ENCODE assay signal across 10 mouse cellular contexts in the genomic region with DNA sequence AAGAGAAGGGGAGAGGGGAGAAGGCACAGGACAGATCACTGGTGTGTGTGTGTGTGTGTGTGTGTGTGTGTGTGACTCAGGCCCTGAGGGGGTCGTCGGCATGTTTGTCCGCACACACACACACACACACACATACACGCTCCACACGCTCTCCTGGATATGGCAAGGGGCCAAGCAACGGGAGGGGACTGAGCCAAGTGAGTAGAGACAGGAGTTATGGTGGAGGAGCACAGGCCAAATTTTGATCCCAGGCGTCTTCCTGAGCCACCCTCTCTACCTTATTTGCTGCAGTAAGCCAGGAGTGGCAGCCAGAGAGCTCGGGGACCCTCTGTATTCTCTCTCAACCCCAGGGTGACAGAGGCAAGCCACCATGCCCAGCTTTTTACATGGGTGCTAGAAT. TPM values are rescaled to one million over a fixed set of nuclear protein-coding genes. Genes with fewer than 3 reads are reported as not detected.
A peak's percentile ranks its signal among the peaks of the same experiment; 100 is the strongest.
DNase-seq lines count a peak whose midpoint lies in the region; ATAC-seq and TF ChIP-seq lines count a peak whose summit lies in the region.
"Had no signal": no experiment of that assay in that cellular context is flagged by ENCODE, and none has a peak within 500 bp of the region (broad histone marks: within the 10 kb centered on the region; RNA-seq: fewer than 3 reads in every experiment).

No protein-coding gene starts in this region.

- peak overlapping the region; percentile 27; the same call in 1 of the 2 replicates for H3K4me2 ChIP-seq in kidney, postnatal 0 days (ENCODE audit: low read length)
- no peak overlapping the region; the same call in 1 of the 2 replicates for H3K4me2 ChIP-seq in kidney, embryonic 14.5 days (replicated peaks; ENCODE audit: low read depth, low read length)
- H3K4me2 ChIP-seq in liver, postnatal 0 days (ENCODE audit: low read depth, low read length): peak overlapping the region; percentile 31; the same call in 1 of the 2 replicates
- H3K4me2 ChIP-seq: midbrain, embryonic 13.5 days had no signal

- H3K36me3 ChIP-seq in kidney, postnatal 0 days (ENCODE audit: insufficient read depth, low read length): no peaks in the 10 kb centered on the region
- H3K36me3 ChIP-seq in kidney, embryonic 14.5 days (ENCODE audit: control insufficient read depth, insufficient read depth, low read length): no peaks in the 10 kb centered on the region
- H3K36me3 ChIP-seq in liver, postnatal 0 days (replicated peaks; ENCODE audit: insufficient read depth, low read length): peaks cover 5% of the 10 kb centered on the region; the same call in 1 of the 2 replicates
- H3K36me3 ChIP-seq: midbrain, embryonic 13.5 days had no signal

- peaks cover 18% of the 10 kb centered on the region; the same call in 1 of the 2 replicates for H3K4me1 ChIP-seq in kidney, postnatal 0 days (replicated peaks; ENCODE audit: insufficient read depth, low read length)
- H3K4me1 ChIP-seq in kidney, embryonic 14.5 days (ENCODE audit: control insufficient read depth, insufficient read depth, low read length): peaks cover 33% of the 10 kb centered on the region; the same call in 1 of the 2 replicates
- H3K4me1 ChIP-seq in brown adipose tissue, adult 24 weeks (ENCODE audit: control insufficient read depth, insufficient read depth, insufficient read length, low read length): peaks cover 68% of the 10 kb centered on the region
- peaks cover 90% of the 10 kb centered on the region for H3K4me1 ChIP-seq in liver, postnatal 0 days (ENCODE audit: insufficient read depth)

- H3K9ac ChIP-seq in kidney, postnatal 0 days (ENCODE audit: low read depth, low read length): no peak overlapping the region
- no peak overlapping the region for H3K9ac ChIP-seq in kidney, embryonic 14.5 days (ENCODE audit: low read depth, low read length)
- no peak overlapping the region for H3K9ac ChIP-seq in liver, postnatal 0 days (replicated peaks)
- H3K9ac ChIP-seq: midbrain, embryonic 13.5 days had no signal

- no peaks in the 10 kb centered on the region for H3K9me3 ChIP-seq in kidney, postnatal 0 days (replicated peaks; ENCODE audit: low read length)
- no peaks in the 10 kb centered on the region for H3K9me3 ChIP-seq in kidney, embryonic 14.5 days (ENCODE audit: control insufficient read depth, low read length)
- no peaks in the 10 kb centered on the region for H3K9me3 ChIP-seq in liver, postnatal 0 days (ENCODE audit: low read length)
- H3K9me3 ChIP-seq: midbrain, embryonic 13.5 days had no signal

- peak; percentile 70 for DNase-seq in adrenal gland, adult 2 months
- no peak for DNase-seq in adrenal gland, postnatal 4 days (ENCODE audit: low spot score in 2 of 2)
- DNase-seq in kidney, postnatal 0 days (ENCODE audit: low spot score): no peak
- no peak for DNase-seq in liver, postnatal 0 days
- DNase-seq in retina, postnatal 1 day: no peak
- no peak for DNase-seq in frontal cortex, postnatal 10 days (ENCODE audit: low spot score in 2 of 2)

- H3K27ac ChIP-seq in kidney, postnatal 0 days: no peak overlapping the region
- no peak overlapping the region for H3K27ac ChIP-seq in kidney, embryonic 14.5 days (ENCODE audit: low read depth, low read length)
- peak overlapping the region; percentile 64 for H3K27ac ChIP-seq in brown adipose tissue, adult 24 weeks (replicated peaks; ENCODE audit: low read depth, low read length)
- H3K27ac ChIP-seq in liver, postnatal 0 days (ENCODE audit: low read depth): peak overlapping the region; percentile 65
- H3K27ac ChIP-seq: midbrain, embryonic 13.5 days had no signal

- H3K4me3 ChIP-seq in kidney, postnatal 0 days (replicated peaks; ENCODE audit: low read depth, low read length): no peak overlapping the region
- H3K4me3 ChIP-seq in kidney, embryonic 14.5 days (ENCODE audit: low read length): no peak overlapping the region
- peak overlapping the region; percentile 46 for H3K4me3 ChIP-seq in brown adipose tissue, adult 24 weeks (ENCODE audit: insufficient read depth, low read depth, low read length)
- H3K4me3 ChIP-seq in liver, postnatal 0 days (ENCODE audit: low read depth, low read length): no peak overlapping the region
- H3K4me3 ChIP-seq: midbrain, embryonic 13.5 days had no signal

- no peak for TF ChIP-seq EP300 in liver, postnatal 0 days (IDR thresholded peaks at IDR 0.05; ENCODE audit: low read depth)

- TF ChIP-seq CTCF in kidney, postnatal 0 days (IDR thresholded peaks at IDR 0.05; ENCODE audit: low read depth): no peak
- no peak for TF ChIP-seq CTCF in liver, postnatal 0 days (IDR thresholded peaks at IDR 0.05; ENCODE audit: low read depth)

- WGBS in kidney, postnatal 0 days: 35% methylated on average over 8 of the region's 8 CpGs
- WGBS in kidney, embryonic 14.5 days: 50% methylated on average over 8 of the region's 8 CpGs
- WGBS in liver, postnatal 0 days (ENCODE audit: insufficient replicate concordance): 48% methylated on average over 8 of the region's 8 CpGs

- ATAC-seq in kidney, postnatal 0 days (replicated peaks; ENCODE audit: low FRiP score, low read depth): no peak
- no peak for ATAC-seq in kidney, embryonic 14.5 days (ENCODE audit: low FRiP score, low TSS enrichment)
- no peak for ATAC-seq in liver, postnatal 0 days
- ATAC-seq: midbrain, embryonic 13.5 days; Patski had no signal

- no peaks in the 10 kb centered on the region for H3K27me3 ChIP-seq in kidney, postnatal 0 days (ENCODE audit: insufficient read depth, low read length)
- H3K27me3 ChIP-seq in kidney, embryonic 14.5 days (ENCODE audit: control insufficient read depth, insufficient read depth, low read length): no peaks in the 10 kb centered on the region
- no peaks in the 10 kb centered on the region for H3K27me3 ChIP-seq in liver, postnatal 0 days (ENCODE audit: insufficient read depth, low read length)
- H3K27me3 ChIP-seq: midbrain, embryonic 13.5 days; Patski had no signal

RNA-seq across cellular contexts. Expression of a gene that starts 12.7 kb away (rescaled TPM):
- total RNA-seq in adrenal gland, adult 2 months (2021): 100 to 1,000 TPM; 154 to 322 TPM
- polyA plus RNA-seq in adrenal gland, adult 2 months (2012; rRNA removed): 222 and 270 TPM in 2 replicates
- 100 to 1,000 TPM; 135 to 140 TPM for total RNA-seq in adrenal gland, postnatal 4 days (2021)
- polyA plus RNA-seq in kidney, postnatal 0 days (2015; fragmentation: Nextera tagmentation; extraction: Ambion mirVana): 63.8 and 65.5 TPM in 2 replicates
- 39.9 and 50.3 TPM in 2 replicates for polyA plus RNA-seq in kidney, embryonic 14.5 days (2014; fragmentation: Nextera tagmentation; extraction: Ambion mirVana)
- 23.8 and 30.1 TPM in 2 replicates for polyA plus RNA-seq in brown adipose tissue, adult 24 weeks (2012; ENCODE audit: insufficient read depth, insufficient read length, missing spikeins)
- polyA plus RNA-seq in liver, postnatal 0 days (2015; fragmentation: Nextera tagmentation; extraction: Ambion mirVana): 34.5 and 36.2 TPM in 2 replicates

RNA-seq across cellular contexts. Expression of a gene that starts 33.6 kb away (rescaled TPM):
- 1 to 10 TPM; 2.9 to 3.2 TPM for total RNA-seq in adrenal gland, adult 2 months (2021)
- 5.3 and 6.7 TPM in 2 replicates for polyA plus RNA-seq in adrenal gland, adult 2 months (2012; rRNA removed)
- 1 to 10 TPM; 2.0 to 3.0 TPM for total RNA-seq in adrenal gland, postnatal 4 days (2021)
- polyA plus RNA-seq in kidney, postnatal 0 days (2015; fragmentation: Nextera tagmentation; extraction: Ambion mirVana): 3.4 TPM in 2 replicates
- 0.83 and 1.0 TPM in 2 replicates for polyA plus RNA-seq in kidney, embryonic 14.5 days (2014; fragmentation: Nextera tagmentation; extraction: Ambion mirVana)
- polyA plus RNA-seq in brown adipose tissue, adult 24 weeks (2012; ENCODE audit: insufficient read depth, insufficient read length, missing spikeins): not detected in 2 replicates
- polyA plus RNA-seq in liver, postnatal 0 days (2015; fragmentation: Nextera tagmentation; extraction: Ambion mirVana): 0.33 TPM in 1 of 2 replicates, not detected in the other
- polyA plus RNA-seq: Patski had no signal

RNA-seq across cellular contexts. Expression of a gene that starts 36.9 kb away (rescaled TPM):
- 10 to 100 TPM; 70.5 to 74.9 TPM for total RNA-seq in adrenal gland, adult 2 months (2021)
- 58.4 and 91.5 TPM in 2 replicates for polyA plus RNA-seq in adrenal gland, adult 2 months (2012; rRNA removed)
- 1 to 10 TPM; 3.8 to 4.2 TPM for total RNA-seq in adrenal gland, postnatal 4 days (2021)
- 0.58 and 0.64 TPM in 2 replicates for polyA plus RNA-seq in kidney, postnatal 0 days (2015; fragmentation: Nextera tagmentation; extraction: Ambion mirVana)
- 0.83 and 1.4 TPM in 2 replicates for polyA plus RNA-seq in kidney, embryonic 14.5 days (2014; fragmentation: Nextera tagmentation; extraction: Ambion mirVana)
- not detected in 2 replicates for polyA plus RNA-seq in brown adipose tissue, adult 24 weeks (2012; ENCODE audit: insufficient read depth, insufficient read length, missing spikeins)
- polyA plus RNA-seq in liver, postnatal 0 days (2015; fragmentation: Nextera tagmentation; extraction: Ambion mirVana): 0.59 and 0.86 TPM in 2 replicates
- polyA plus RNA-seq: Patski had no signal

RNA-seq across cellular contexts. Expression of a gene that starts 36.9 kb away (rescaled TPM):
- total RNA-seq in adrenal gland, adult 2 months (2021): 10 to 100 TPM; 30.3 to 38.7 TPM
- polyA plus RNA-seq in adrenal gland, adult 2 months (2012; rRNA removed): 36.6 and 38.1 TPM in 2 replicates
- 10 to 100 TPM; 35.9 to 43.0 TPM for total RNA-seq in adrenal gland, postnatal 4 days (2021)
- polyA plus RNA-seq in kidney, postnatal 0 days (2015; fragmentation: Nextera tagmentation; extraction: Ambion mirVana): 19.8 and 23.5 TPM in 2 replicates
- polyA plus RNA-seq in kidney, embryonic 14.5 days (2014; fragmentation: Nextera tagmentation; extraction: Ambion mirVana): 15.7 and 22.3 TPM in 2 replicates
- 9.5 and 9.8 TPM in 2 replicates for polyA plus RNA-seq in brown adipose tissue, adult 24 weeks (2012; ENCODE audit: insufficient read depth, insufficient read length, missing spikeins)
- polyA plus RNA-seq in liver, postnatal 0 days (2015; fragmentation: Nextera tagmentation; extraction: Ambion mirVana): 6.7 and 8.0 TPM in 2 replicates

RNA-seq across cellular contexts. Expression of a gene that starts 53.6 kb away (rescaled TPM):
- 10 to 100 TPM; 20.1 to 68.5 TPM for total RNA-seq in adrenal gland, adult 2 months (2021)
- 43.2 and 47.4 TPM in 2 replicates for polyA plus RNA-seq in adrenal gland, adult 2 months (2012; rRNA removed)
- total RNA-seq in adrenal gland, postnatal 4 days (2021): 10 to 100 TPM; 21.4 to 28.4 TPM
- polyA plus RNA-seq in kidney, postnatal 0 days (2015; fragmentation: Nextera tagmentation; extraction: Ambion mirVana): 26.3 and 30.0 TPM in 2 replicates
- polyA plus RNA-seq in kidney, embryonic 14.5 days (2014; fragmentation: Nextera tagmentation; extraction: Ambion mirVana): 46.0 and 47.0 TPM in 2 replicates
- polyA plus RNA-seq in brown adipose tissue, adult 24 weeks (2012; ENCODE audit: insufficient read depth, insufficient read length, missing spikeins): 8.3 and 14.3 TPM in 2 replicates
- polyA plus RNA-seq in liver, postnatal 0 days (2015; fragmentation: Nextera tagmentation; extraction: Ambion mirVana): 9.4 and 10.6 TPM in 2 replicates

Comparison
In these comparisons a context has a peak if more than half of its experiments do, and no peak if none do; other contexts are left out.
1. H3K27ac ChIP-seq: peak in brown adipose tissue, adult 24 weeks (single experiment) and liver, postnatal 0 days (single experiment); none in kidney, postnatal 0 days (single experiment) and kidney, embryonic 14.5 days (single experiment).
2. RNA of a gene that starts 36.9 kb away (polyA plus RNA-seq): 58.4 to 91.5 TPM in adrenal gland, adult 2 months; 0.59 to 0.86 TPM in liver, postnatal 0 days, 0.83 to 1.4 TPM in kidney, embryonic 14.5 days, 0.58 to 0.64 TPM in kidney, postnatal 0 days and not detected in brown adipose tissue, adult 24 weeks; every median in the first group is over 10 times any median in the second.